Mouse (Mus musculus) limb, embryonic 13.5 days (tissue): ENCODE data around the gene Nt5c2. TPM values are rescaled to one million over a fixed set of nuclear protein-coding genes. Genes with fewer than 3 reads are reported as not detected.
A peak's percentile ranks its signal among the peaks of the same experiment; 100 is the strongest.
"Not testable (repeated sequence)": the region's sequence is repeated elsewhere in the genome, so short reads cannot be mapped to it uniquely, and the experiment has no call there.

Experiments used
- ATAC-seq: fragments of 200-750 bp; cut with Nextera tagmentation; 2 replicates; pipeline ENCODE4 v1.8.0; 2017; ENCODE audit warnings: low read depth, moderate number of reproducible peaks, moderate TSS enrichment; ENCODE audit not compliant: low FRiP score
- H3K27ac ChIP-seq: fragments of 300-500 bp; sonication (generic); 2 replicates; pipeline ENCODE4 v1.5.1; 2015; ENCODE audit warnings: inconsistent platforms, mild to moderate bottlenecking, moderate library complexity
- H3K27me3 ChIP-seq: fragments of 300-500 bp; sonication (generic); 2 replicates; pipeline ENCODE4 v1.6.1; 2015; ENCODE audit warnings: mild to moderate bottlenecking, inconsistent platforms
- H3K36me3 ChIP-seq: fragments of 300-500 bp; sonication (generic); 2 replicates; pipeline ENCODE4 v1.6.1; 2015; ENCODE audit warnings: inconsistent platforms, mild to moderate bottlenecking, moderate library complexity
- H3K4me1 ChIP-seq: fragments of 300-500 bp; sonication (generic); 2 replicates; pipeline ENCODE4 v1.6.1; 2015; ENCODE audit warnings: inconsistent platforms
- H3K4me2 ChIP-seq: fragments of 300-500 bp; sonication (generic); replicated peaks from 2 replicates; pipeline ENCODE4 v1.6.1; 2015; ENCODE audit warnings: inconsistent platforms, mild to moderate bottlenecking, moderate library complexity
- H3K4me3 ChIP-seq: fragments of 300-500 bp; sonication (generic); 2 replicates; pipeline ENCODE4 v1.5.1; 2015; ENCODE audit warnings: moderate library complexity, mild to moderate bottlenecking, inconsistent platforms
- H3K9ac ChIP-seq: fragments of 300-500 bp; sonication (generic); 2 replicates; pipeline ENCODE4 v1.6.1; 2015; ENCODE audit warnings: mild to moderate bottlenecking, inconsistent platforms
- H3K9me3 ChIP-seq: fragments of 300-500 bp; sonication (generic); 2 replicates; pipeline ENCODE4 v1.6.1; 2016; ENCODE audit warnings: inconsistent platforms
- WGBS: fragments of 180-500 bp; shearing (Covaris S2); methylation state at CpG from one replicate; pipeline ENCODE4 v1.1.7; 2015; 5-methylcytosine and 5-hydroxymethylcytosine counted together
- polyA plus RNA-seq: library from polyadenylated mRNA; unstranded; fragments of >200 nt; fragmentation: Nextera tagmentation; extraction: Ambion mirVana; gene quantifications from 2 replicates; pipeline ENCODE4 v1.2.1, GENCODE M21; 2015

Gene Nt5c2
- polyA plus RNA-seq, 1 experiment from 2014 or later, result 86.8 TPM

GRCm38 (mm10) chr19:46998168-46998870 lies 16.6 kb downstream of the Nt5c2 start:
- H3K9ac ChIP-seq, result no peak overlapping the region
- no peaks in the 10 kb centered on the region for H3K4me1 ChIP-seq
- H3K4me3 ChIP-seq, result no peak overlapping the region
- no peaks in the 10 kb centered on the region for H3K9me3 ChIP-seq
- no peak overlapping the region for H3K4me2 ChIP-seq
- WGBS, result 74% methylated on average over 8 of the region's 8 CpGs
- H3K27ac ChIP-seq, result no peak overlapping the region
- no peak for ATAC-seq
- H3K36me3 ChIP-seq, result no peaks in the 10 kb centered on the region
- no peaks in the 10 kb centered on the region for H3K27me3 ChIP-seq

DNA sequence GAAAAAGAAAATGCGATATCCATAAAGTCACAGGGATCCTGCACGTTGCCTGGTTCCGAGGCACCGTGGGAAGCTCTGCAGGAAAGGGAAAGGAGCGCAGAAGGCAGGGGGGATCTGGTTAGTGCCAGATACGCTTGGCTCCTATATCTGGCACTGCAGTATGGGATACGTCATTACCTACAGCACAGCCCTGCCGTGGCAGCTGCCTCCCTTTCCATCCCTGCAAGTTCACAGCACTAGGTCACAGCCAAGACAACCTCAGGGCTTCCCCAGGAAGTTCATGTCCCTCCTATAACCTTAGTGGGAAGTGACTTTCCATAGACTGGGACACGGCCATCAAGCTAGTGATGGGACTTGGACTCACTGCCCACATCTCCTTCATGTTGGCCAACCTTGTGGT lies 18.9 kb downstream of the Nt5c2 start:
- ATAC-seq, result no peak
- WGBS, result 73% methylated on average over 9 of the region's 9 CpGs

GRCm38 (mm10) chr19:46992329-46992728 lies 22.6 kb downstream of the Nt5c2 start:
- H3K27me3 ChIP-seq, H3K4me1 ChIP-seq, H3K9me3 ChIP-seq, ATAC-seq, H3K4me2 ChIP-seq, H3K4me3 ChIP-seq, H3K9ac ChIP-seq, H3K36me3 ChIP-seq, H3K27ac ChIP-seq: not testable (repeated sequence)
- WGBS, result 67% methylated on average over 4 of the region's 4 CpGs

More for the DNA sequence above, 18.9 kb downstream of the Nt5c2 start:
- no peak overlapping the region for H3K9ac ChIP-seq
- H3K9me3 ChIP-seq, result no peaks in the 10 kb centered on the region
- H3K4me3 ChIP-seq, result no peak overlapping the region
- no peaks in the 10 kb centered on the region for H3K4me1 ChIP-seq
- no peak overlapping the region for H3K4me2 ChIP-seq
- H3K27ac ChIP-seq, result no peak overlapping the region
- H3K36me3 ChIP-seq, result no peaks in the 10 kb centered on the region
- no peaks in the 10 kb centered on the region for H3K27me3 ChIP-seq

GRCm38 (mm10) chr19:46991145-46991544 lies 23.8 kb downstream of the Nt5c2 start:
- Histone ChIP-seq H3K27me3 (no peaks in the 10 kb centered on the region), H3K27ac (no peak overlapping the region), H3K4me3 (no peak overlapping the region), H3K4me2 (no peak overlapping the region), H3K4me1 (peaks cover 7% of the 10 kb centered on the region; the same call in 1 of the 2 replicates), H3K36me3 (no peaks in the 10 kb centered on the region), H3K9ac (no peak overlapping the region), H3K9me3 (no peaks in the 10 kb centered on the region)
- WGBS, result 15% methylated on average over 5 of the region's 5 CpGs
- no peak for ATAC-seq

DNA sequence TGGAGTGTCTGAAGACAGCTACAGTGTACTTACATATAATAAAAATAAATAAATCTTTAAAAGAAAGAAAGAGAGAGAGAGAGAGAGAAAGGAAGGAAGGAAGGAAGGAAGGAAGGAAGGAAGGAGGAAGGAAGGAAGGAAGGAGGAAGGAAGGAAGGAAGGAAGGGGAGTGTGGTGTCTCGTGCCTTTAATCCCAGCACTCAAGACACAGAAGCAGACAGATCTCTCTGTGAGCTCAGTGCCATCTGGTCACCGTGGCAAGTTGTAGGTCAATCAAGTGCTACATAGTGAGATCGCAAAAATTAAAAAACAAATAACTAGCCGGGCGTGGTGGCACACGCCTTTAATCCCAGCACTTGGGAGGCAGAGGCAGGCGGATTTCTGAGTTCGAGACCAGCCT lies 24.3 kb downstream of the Nt5c2 start:
- 80% methylated on average over 8 of the region's 8 CpGs for WGBS

DNA sequence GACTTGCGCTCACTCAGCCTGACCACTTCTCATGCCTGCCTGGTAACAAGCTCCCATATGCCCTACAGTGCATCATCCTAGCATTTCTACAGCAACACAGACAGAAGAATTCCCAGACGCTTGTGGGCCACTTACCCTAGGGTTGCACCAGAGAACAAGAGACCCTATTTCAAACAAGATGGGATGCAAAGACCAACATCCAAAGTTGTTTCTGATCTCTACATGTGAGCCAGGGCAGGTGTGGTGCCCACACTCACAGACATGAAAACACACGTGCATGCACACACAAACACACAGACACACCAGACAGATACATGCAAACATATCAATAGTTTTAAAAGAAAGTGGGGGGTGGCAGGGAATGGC lies 24.8 kb downstream of the Nt5c2 start:
- no peak overlapping the region for H3K27ac ChIP-seq
- ATAC-seq, result no peak
- H3K4me3 ChIP-seq, result no peak overlapping the region
- WGBS, result 76% methylated on average over 3 of the region's 3 CpGs
- H3K9ac ChIP-seq, result no peak overlapping the region
- no peaks in the 10 kb centered on the region for H3K36me3 ChIP-seq
- H3K4me2 ChIP-seq, result no peak overlapping the region
- H3K27me3 ChIP-seq, result no peaks in the 10 kb centered on the region
- peaks cover 7% of the 10 kb centered on the region; the same call in 1 of the 2 replicates for H3K4me1 ChIP-seq
- H3K9me3 ChIP-seq, result no peaks in the 10 kb centered on the region

More for the DNA sequence above, 24.3 kb downstream of the Nt5c2 start:
- not testable (repeated sequence) for H3K27me3 ChIP-seq, H3K4me2 ChIP-seq, H3K4me1 ChIP-seq, H3K27ac ChIP-seq, H3K36me3 ChIP-seq, H3K9ac ChIP-seq, H3K9me3 ChIP-seq, H3K4me3 ChIP-seq, ATAC-seq

- WGBS, result 60% methylated on average over 20 of the region's 20 CpGs
- H3K9me3 ChIP-seq, result no peaks in the 10 kb centered on the region
- no peaks in the 10 kb centered on the region for H3K27me3 ChIP-seq
- H3K27ac ChIP-seq, result no peak overlapping the region
- no peak overlapping the region for H3K4me2 ChIP-seq
- H3K4me1 ChIP-seq, result peaks cover 7% of the 10 kb centered on the region; the same call in 1 of the 2 replicates
- H3K4me3 ChIP-seq, result no peak overlapping the region
- no peak overlapping the region for H3K9ac ChIP-seq
- ATAC-seq, result no peak
- H3K36me3 ChIP-seq, result no peaks in the 10 kb centered on the region
These were observed 25.3 kb downstream of the Nt5c2 start for GRCm38 (mm10) chr19:46989479-46990152.

DNA sequence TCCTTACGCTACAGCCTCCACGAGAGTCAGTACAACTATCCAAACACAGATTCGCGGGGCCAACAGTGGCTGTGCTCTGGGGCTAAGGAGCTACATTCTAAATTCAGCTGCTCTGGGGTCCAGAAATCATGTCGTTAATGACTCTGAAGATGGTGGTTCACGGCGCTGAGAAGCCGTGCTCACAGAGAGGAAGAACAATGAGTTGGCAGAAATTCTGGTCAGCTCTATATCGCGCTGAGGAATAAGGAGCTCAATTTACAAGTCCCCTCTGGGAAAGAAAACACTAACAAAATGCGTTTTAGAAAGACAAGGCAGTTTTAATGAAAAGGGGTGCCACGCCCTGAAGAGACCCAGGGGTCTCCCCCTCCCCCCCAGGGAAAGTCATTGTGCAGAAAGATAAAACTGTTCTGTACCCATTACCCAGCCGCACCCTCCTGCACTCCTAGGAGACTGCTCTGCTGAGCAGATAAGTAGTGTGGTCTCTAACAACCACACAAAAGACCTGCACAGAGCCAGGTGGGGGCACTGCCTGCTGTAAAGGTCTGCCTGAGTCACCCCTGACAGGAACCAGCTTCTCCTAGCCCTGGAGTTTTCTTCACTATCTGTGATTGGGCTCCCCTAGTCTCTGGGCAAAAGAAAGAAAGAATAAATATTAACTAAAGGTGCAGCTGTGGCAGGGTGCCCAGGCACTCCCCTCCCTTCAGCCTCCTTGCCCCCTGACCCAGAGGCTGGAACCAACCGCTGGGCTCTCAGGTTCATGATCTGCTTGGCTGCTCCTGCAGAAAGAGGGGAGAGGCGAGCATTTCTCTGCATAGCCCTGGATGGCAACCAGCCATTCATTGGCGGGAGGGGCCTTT lies 26.5 kb downstream of the Nt5c2 start:
- Histone ChIP-seq H3K4me1 (peaks cover 13% of the 10 kb centered on the region), H3K27ac (no peak overlapping the region), H3K27me3 (no peaks in the 10 kb centered on the region), H3K4me2 (no peak overlapping the region), H3K9ac (no peak overlapping the region), H3K9me3 (no peaks in the 10 kb centered on the region), H3K36me3 (no peaks in the 10 kb centered on the region), H3K4me3 (no peak overlapping the region)
- ATAC-seq, result no peak
- WGBS, result 64% methylated on average over 16 of the region's 16 CpGs

GRCm38 (mm10) chr19:46987646-46988045 lies 27.3 kb downstream of the Nt5c2 start:
- no peaks in the 10 kb centered on the region for H3K36me3 ChIP-seq
- no peak for ATAC-seq
- WGBS, result 75% methylated on average over 6 of the region's 6 CpGs

DNA sequence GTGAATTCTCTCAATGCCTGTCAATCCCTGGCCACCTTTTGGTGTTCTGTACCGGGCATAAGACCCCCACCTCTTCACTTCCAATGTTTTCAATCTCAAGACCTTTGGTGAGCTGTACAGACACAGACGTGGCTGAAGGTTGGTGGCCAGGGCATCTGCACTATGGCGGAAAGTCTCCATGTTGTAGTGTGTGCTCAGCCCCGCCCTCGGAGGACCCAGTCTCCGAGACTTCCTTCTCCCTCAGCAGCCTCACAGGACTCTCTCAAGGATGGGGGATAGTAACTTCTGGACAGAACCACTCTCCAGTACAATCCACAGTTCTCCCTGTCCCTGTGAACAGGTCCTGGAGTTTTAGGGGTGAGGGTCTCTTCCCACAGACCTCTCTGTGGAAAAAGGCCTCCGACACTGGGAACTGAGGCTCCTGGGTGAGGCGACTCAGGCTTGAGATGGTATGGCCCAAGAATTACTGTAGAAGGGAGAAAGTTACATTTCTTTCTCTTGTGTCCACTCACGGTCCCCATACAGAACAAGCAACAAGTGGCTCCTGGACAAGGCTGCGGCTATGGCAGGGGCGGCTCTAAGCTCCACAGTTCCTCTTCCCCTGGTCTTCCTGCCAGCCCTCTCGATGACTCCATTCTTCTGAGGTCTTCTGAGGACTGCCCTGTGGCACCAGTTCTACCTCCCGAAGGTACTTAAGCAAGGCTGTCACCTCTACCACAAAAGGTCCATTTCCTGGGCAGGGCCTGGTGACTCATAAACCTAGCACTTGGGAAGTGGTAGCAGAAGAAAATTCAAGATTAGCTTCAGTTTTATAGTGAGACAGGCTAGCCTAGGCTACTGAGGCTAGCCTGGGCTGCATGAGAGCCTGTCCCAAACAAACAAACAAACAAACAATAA lies 30.0 kb downstream of the Nt5c2 start:
- no peak overlapping the region for H3K4me2 ChIP-seq
- no peaks in the 10 kb centered on the region for H3K36me3 ChIP-seq
- 80% methylated on average over 13 of the region's 13 CpGs for WGBS
- no peaks in the 10 kb centered on the region for H3K9me3 ChIP-seq
- no peak for ATAC-seq
- H3K27me3 ChIP-seq, result no peaks in the 10 kb centered on the region; the same call in 1 of the 2 replicates
- no peak overlapping the region for H3K4me3 ChIP-seq
- peaks cover 17% of the 10 kb centered on the region for H3K4me1 ChIP-seq
- H3K9ac ChIP-seq, result no peak overlapping the region
- H3K27ac ChIP-seq, result no peak overlapping the region

More at GRCm38 (mm10) chr19:46987646-46988045, 27.3 kb downstream of the Nt5c2 start:
- Histone ChIP-seq H3K9ac (no peak overlapping the region), H3K9me3 (no peaks in the 10 kb centered on the region), H3K4me2 (no peak overlapping the region), H3K27me3 (no peaks in the 10 kb centered on the region), H3K4me1 (peaks cover 17% of the 10 kb centered on the region), H3K4me3 (no peak overlapping the region), H3K27ac (no peak overlapping the region)

GRCm38 (mm10) chr19:46983966-46984380 lies 31.0 kb downstream of the Nt5c2 start:
- Histone ChIP-seq H3K4me3 (no peak overlapping the region), H3K9ac (no peak overlapping the region), H3K36me3 (no peaks in the 10 kb centered on the region), H3K4me1 (peaks cover 17% of the 10 kb centered on the region), H3K4me2 (0 out of 2 replicates have a peak overlapping the region, but pooled peaks have one; percentile 7), H3K27me3 (no peaks in the 10 kb centered on the region; the same call in 1 of the 2 replicates), H3K9me3 (no peaks in the 10 kb centered on the region), H3K27ac (no peak overlapping the region)
- 51% methylated on average over 11 of the region's 11 CpGs for WGBS
- ATAC-seq, result no peak
